ENCODE assay signal across 33 mouse cellular contexts in genomic region chr2:160994181-160994580, GRCm38 (mm10).
DNase-seq lines count a peak whose midpoint lies in the region; ATAC-seq and TF ChIP-seq lines count a peak whose summit lies in the region.
"Had no signal": no experiment of that assay in that cellular context is flagged by ENCODE, and none has a peak within 500 bp of the region (broad histone marks: within the 10 kb centered on the region; RNA-seq: fewer than 3 reads in every experiment).

No protein-coding gene starts in this region.

- no peak overlapping the region for H3K4me3 ChIP-seq in embryonic facial prominence, embryonic 14.5 days (ENCODE audit: low read depth, low read length)
- no peak overlapping the region for H3K4me3 ChIP-seq in embryonic facial prominence, embryonic 10.5 days
- no peak overlapping the region for H3K4me3 ChIP-seq in kidney, postnatal 0 days (replicated peaks; ENCODE audit: low read depth, low read length)
- no peak overlapping the region for H3K4me3 ChIP-seq in liver, postnatal 0 days (ENCODE audit: low read depth, low read length)
- no peak overlapping the region for H3K4me3 ChIP-seq in liver, embryonic 12.5 days
- H3K4me3 ChIP-seq: embryonic facial prominence, embryonic 13.5 days; erythroblast, embryonic 14.5 days; forebrain, embryonic 12.5 days; heart, embryonic 12.5 days; hindbrain, embryonic 13.5 days; layer of hippocampus, adult 2 months; liver, embryonic 13.5 days; neural tube, embryonic 15.5 days had no signal

- H3K36me3 ChIP-seq in embryonic facial prominence, embryonic 14.5 days (ENCODE audit: control insufficient read depth, insufficient read depth, low read length), result peaks cover 35% of the 10 kb centered on the region
- H3K36me3 ChIP-seq in embryonic facial prominence, embryonic 10.5 days (replicated peaks), result peaks cover 72% of the 10 kb centered on the region
- peaks cover 28% of the 10 kb centered on the region for H3K36me3 ChIP-seq in kidney, postnatal 0 days (ENCODE audit: insufficient read depth, low read length)
- H3K36me3 ChIP-seq in liver, postnatal 0 days (replicated peaks; ENCODE audit: insufficient read depth, low read length), result peaks cover 17% of the 10 kb centered on the region
- peaks cover 34% of the 10 kb centered on the region for H3K36me3 ChIP-seq in liver, embryonic 12.5 days

- no peak overlapping the region for H3K9ac ChIP-seq in embryonic facial prominence, embryonic 14.5 days (ENCODE audit: low read depth, low read length)
- H3K9ac ChIP-seq in kidney, postnatal 0 days (ENCODE audit: low read depth, low read length), result no peak overlapping the region
- H3K9ac ChIP-seq in liver, postnatal 0 days (replicated peaks), result no peak overlapping the region
- H3K9ac ChIP-seq in liver, embryonic 12.5 days, result no peak overlapping the region
- H3K9ac ChIP-seq: embryonic facial prominence, embryonic 13.5 days; forebrain, embryonic 12.5 days; heart, embryonic 12.5 days; hindbrain, embryonic 13.5 days; liver, embryonic 13.5 days; neural tube, embryonic 15.5 days had no signal

- no peaks in the 10 kb centered on the region for H3K27me3 ChIP-seq in embryonic facial prominence, embryonic 14.5 days (replicated peaks; ENCODE audit: control insufficient read depth, insufficient read depth, low read length)
- H3K27me3 ChIP-seq in embryonic facial prominence, embryonic 10.5 days (replicated peaks; ENCODE audit: low read depth, poor library complexity, severe bottlenecking), result no peaks in the 10 kb centered on the region
- H3K27me3 ChIP-seq in kidney, postnatal 0 days (ENCODE audit: insufficient read depth, low read length), result no peaks in the 10 kb centered on the region
- no peaks in the 10 kb centered on the region for H3K27me3 ChIP-seq in liver, postnatal 0 days (ENCODE audit: insufficient read depth, low read length)
- no peaks in the 10 kb centered on the region for H3K27me3 ChIP-seq in liver, embryonic 12.5 days (replicated peaks)
- H3K27me3 ChIP-seq: embryonic facial prominence, embryonic 13.5 days; forebrain, embryonic 12.5 days; heart, embryonic 12.5 days; hindbrain, embryonic 13.5 days; liver, embryonic 13.5 days; neural tube, embryonic 15.5 days had no signal

- peak; percentile 20 for DNase-seq in embryonic facial prominence, embryonic 14.5 days (ENCODE audit: low spot score)
- DNase-seq in embryonic facial prominence, embryonic 10.5 days (ENCODE audit: low spot score), result no peak
- DNase-seq in kidney, postnatal 0 days (ENCODE audit: low spot score), result peak; percentile 31
- DNase-seq in kidney, postnatal 10 days, result no peak
- peak; percentile 8 for DNase-seq in brain, embryonic 14.5 days (ENCODE audit: low read depth)
- DNase-seq in liver, postnatal 0 days, result no peak
- DNase-seq: adrenal gland, adult 2 months; cerebellum, adult 11-12 months; cerebellum, adult 9-11 months; embryo, embryonic 11 days; heart, postnatal 4 days; kidney, adult 11 months; kidney, postnatal 36 days; liver, embryonic 13.5 days; lung, adult 2 months; lung, postnatal 10 days; midbrain, embryonic 14.5 days; retina, postnatal 1 day; right cerebral cortex, postnatal 25 days; spleen, adult 18-20 months; thymus, adult 18-20 months; thymus, postnatal 25 days had no signal

- no peak for TF ChIP-seq POLR2A in brain, embryonic 14.5 days (IDR thresholded peaks at IDR 0.05; ENCODE audit: borderline replicate concordance, extremely low read depth, insufficient read depth, insufficient read length, poor library complexity, severe bottlenecking)

- no peak for TF ChIP-seq CTCF in kidney, postnatal 0 days (IDR thresholded peaks at IDR 0.05; ENCODE audit: low read depth)
- TF ChIP-seq CTCF in brain, embryonic 14.5 days (IDR thresholded peaks at IDR 0.05; ENCODE audit: borderline replicate concordance, extremely low read depth, insufficient read depth, insufficient read length), result no peak
- no peak for TF ChIP-seq CTCF in liver, postnatal 0 days (IDR thresholded peaks at IDR 0.05; ENCODE audit: low read depth)

- no peak overlapping the region for H3K27ac ChIP-seq in embryonic facial prominence, embryonic 14.5 days (replicated peaks; ENCODE audit: low read depth, low read length)
- H3K27ac ChIP-seq in embryonic facial prominence, embryonic 10.5 days (replicated peaks), result no peak overlapping the region
- no peak overlapping the region for H3K27ac ChIP-seq in kidney, postnatal 0 days
- H3K27ac ChIP-seq in liver, postnatal 0 days (ENCODE audit: low read depth), result no peak overlapping the region
- H3K27ac ChIP-seq in liver, embryonic 12.5 days, result no peak overlapping the region
- H3K27ac ChIP-seq: embryonic facial prominence, embryonic 13.5 days; forebrain, embryonic 12.5 days; hindbrain, embryonic 13.5 days; layer of hippocampus, adult 2 months; liver, embryonic 13.5 days; macrophage; neural tube, embryonic 15.5 days; stomach, postnatal 0 days had no signal

- H3K4me1 ChIP-seq in embryonic facial prominence, embryonic 14.5 days (ENCODE audit: control insufficient read depth, insufficient read depth, low read length), result no peaks in the 10 kb centered on the region
- H3K4me1 ChIP-seq in embryonic facial prominence, embryonic 10.5 days, result peaks cover 7% of the 10 kb centered on the region; the same call in 1 of the 2 replicates
- no peaks in the 10 kb centered on the region for H3K4me1 ChIP-seq in kidney, postnatal 0 days (replicated peaks; ENCODE audit: insufficient read depth, low read length)
- H3K4me1 ChIP-seq in liver, postnatal 0 days (ENCODE audit: insufficient read depth), result no peaks in the 10 kb centered on the region
- no peaks in the 10 kb centered on the region for H3K4me1 ChIP-seq in liver, embryonic 12.5 days
- H3K4me1 ChIP-seq: embryonic facial prominence, embryonic 13.5 days; forebrain, embryonic 12.5 days; neural tube, embryonic 15.5 days had no signal

- H3K9me3 ChIP-seq in embryonic facial prominence, embryonic 14.5 days (ENCODE audit: control insufficient read depth, low read length), result no peaks in the 10 kb centered on the region
- H3K9me3 ChIP-seq in embryonic facial prominence, embryonic 10.5 days, result no peaks in the 10 kb centered on the region
- no peaks in the 10 kb centered on the region for H3K9me3 ChIP-seq in kidney, postnatal 0 days (replicated peaks; ENCODE audit: low read length)
- no peaks in the 10 kb centered on the region for H3K9me3 ChIP-seq in liver, postnatal 0 days (ENCODE audit: low read length)
- no peaks in the 10 kb centered on the region for H3K9me3 ChIP-seq in liver, embryonic 12.5 days (replicated peaks)
- H3K9me3 ChIP-seq: embryonic facial prominence, embryonic 13.5 days; forebrain, embryonic 12.5 days; heart, embryonic 12.5 days; hindbrain, embryonic 13.5 days; liver, embryonic 13.5 days; neural tube, embryonic 15.5 days had no signal

- no peak overlapping the region for H3K4me2 ChIP-seq in embryonic facial prominence, embryonic 14.5 days (ENCODE audit: low read depth, low read length)
- H3K4me2 ChIP-seq in kidney, postnatal 0 days (ENCODE audit: low read length), result no peak overlapping the region
- no peak overlapping the region for H3K4me2 ChIP-seq in liver, postnatal 0 days (ENCODE audit: low read depth, low read length)
- H3K4me2 ChIP-seq in liver, embryonic 12.5 days, result no peak overlapping the region
- H3K4me2 ChIP-seq: embryonic facial prominence, embryonic 13.5 days; forebrain, embryonic 12.5 days; heart, embryonic 12.5 days; hindbrain, embryonic 13.5 days; liver, embryonic 13.5 days; neural tube, embryonic 15.5 days had no signal

- TF ChIP-seq EP300 in liver, postnatal 0 days (IDR thresholded peaks at IDR 0.05; ENCODE audit: low read depth), result no peak

- 77% methylated on average over 1 of the region's 1 CpGs for WGBS in embryonic facial prominence, embryonic 14.5 days
- WGBS in embryonic facial prominence, embryonic 10.5 days, result 82% methylated on average over 1 of the region's 1 CpGs
- 65% methylated on average over 1 of the region's 1 CpGs for WGBS in kidney, postnatal 0 days
- WGBS in liver, postnatal 0 days (ENCODE audit: insufficient replicate concordance), result 89% methylated on average over 1 of the region's 1 CpGs
- WGBS in liver, embryonic 12.5 days (ENCODE audit: insufficient replicate concordance), result 83% methylated on average over 1 of the region's 1 CpGs

- no peak for ATAC-seq in embryonic facial prominence, embryonic 14.5 days (ENCODE audit: low read depth)
- ATAC-seq in kidney, postnatal 0 days (replicated peaks; ENCODE audit: low FRiP score, low read depth), result no peak
- no peak for ATAC-seq in liver, postnatal 0 days
- no peak for ATAC-seq in liver, embryonic 12.5 days
- ATAC-seq: inflammation-experienced regulatory T-cells, adult 6 months had no signal

Comparison
In these comparisons a context has a peak if more than half of its experiments do, and no peak if none do; other contexts are left out.
1. DNase-seq: peak in embryonic facial prominence, embryonic 14.5 days (single experiment), kidney, postnatal 0 days (single experiment) and brain, embryonic 14.5 days (single experiment); none in embryonic facial prominence, embryonic 10.5 days (single experiment), kidney, postnatal 10 days (single experiment) and liver, postnatal 0 days (single experiment).